Mouse (Mus musculus) cerebellum, adult 2 months (tissue): ENCODE measurements around the gene Adsl.

ENCODE experiments used
- CTCF ChIP-seq: fragments of 200-500 bp; IDR thresholded peaks from 2 replicates; pipeline ENCODE4 v1.5.1; 2011; ENCODE audit warnings: low read depth, mild to moderate bottlenecking, control low read depth, low read length, moderate library complexity, borderline replicate concordance; ENCODE audit not compliant: insufficient read depth
- POLR2A ChIP-seq: fragments of 200-500 bp; IDR thresholded peaks from 2 replicates; pipeline ENCODE4 v1.6.1; 2011; ENCODE audit warnings: low read length, control low read depth, borderline replicate concordance; ENCODE audit not compliant: insufficient read depth

GRCm38 (mm10) chr15:80949431-80949830 lies 1.1 kb downstream of the Adsl start:
- TF ChIP-seq POLR2A (no peak), CTCF (no peak)
